Mouse (Mus musculus): ENCODE results near the gene Rbm3. TPM values are rescaled to one million over a fixed set of nuclear protein-coding genes. Genes with fewer than 3 reads are reported as not detected.

Rbm3 gene
- polyA plus RNA-seq (2012; rRNA removed): 156 and 159 TPM in 2 replicates

GRCm38 (mm10) chrX:8145153-8145991, at the start of gene Rbm3:
Gene Rbm3 (minus strand): TSS chrX:8145880.

GRCm38 (mm10) chrX:8193419-8193723, 47.7 kb upstream of the Rbm3 start, which contains the start of gene Ebp:
Gene Ebp (minus strand): TSS chrX:8193512.

GRCm38 (mm10) chrX:8175504-8176385, 30.1 kb upstream of the Rbm3 start, which contains the start of gene Tbc1d25:
Gene Tbc1d25 (minus strand): TSS chrX:8176181.

DNA sequence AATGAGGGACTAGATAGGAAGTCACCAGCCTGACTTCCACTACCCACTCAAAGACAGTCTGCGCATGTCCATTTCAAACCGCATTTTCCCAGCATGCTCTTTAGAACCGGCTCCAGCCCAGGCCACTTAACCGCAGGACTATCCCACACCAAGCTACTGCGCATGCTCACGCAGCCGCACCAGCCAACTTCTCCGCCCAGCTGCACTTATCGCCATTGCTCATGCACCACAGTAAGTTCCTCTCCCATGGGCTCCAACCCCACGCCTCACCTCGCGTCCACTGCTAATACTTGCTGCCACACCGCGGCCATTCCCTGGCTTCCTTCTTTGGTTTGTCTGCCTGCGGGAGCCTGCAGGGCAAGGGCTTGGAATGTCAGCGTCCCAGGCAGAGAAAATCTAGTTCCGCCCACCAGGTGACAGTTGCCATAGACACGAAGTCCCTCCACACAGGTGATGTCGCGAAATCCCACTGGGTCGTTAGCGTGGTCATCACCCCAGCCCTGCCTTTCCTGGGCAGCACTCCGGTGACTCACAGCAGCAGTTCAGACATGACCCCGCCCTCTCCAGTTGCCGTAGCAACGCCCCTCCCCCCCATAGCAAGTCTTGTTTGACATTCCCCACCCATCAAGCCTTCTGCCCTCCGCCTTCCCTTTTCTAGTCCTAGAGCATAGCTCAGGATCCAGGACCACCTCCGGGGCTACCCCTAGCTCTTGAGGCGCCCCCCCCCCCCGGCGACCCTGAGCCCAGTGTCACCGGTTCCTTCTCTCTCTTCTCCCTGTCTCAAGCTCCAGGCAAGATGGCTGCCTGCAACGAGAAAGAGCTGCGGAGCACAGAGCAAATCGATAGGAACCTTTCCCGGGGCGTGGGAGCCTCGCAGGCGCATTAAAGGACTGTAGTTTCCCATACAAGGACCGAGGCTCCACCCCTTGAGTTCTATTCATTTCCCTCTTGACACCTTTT, 13.4 kb downstream of the Rbm3 start, which contains the start of gene Wdr13:
Wdr13 (minus strand) TSS at position 876 of the 960 bp plus-strand sequence.

DNA sequence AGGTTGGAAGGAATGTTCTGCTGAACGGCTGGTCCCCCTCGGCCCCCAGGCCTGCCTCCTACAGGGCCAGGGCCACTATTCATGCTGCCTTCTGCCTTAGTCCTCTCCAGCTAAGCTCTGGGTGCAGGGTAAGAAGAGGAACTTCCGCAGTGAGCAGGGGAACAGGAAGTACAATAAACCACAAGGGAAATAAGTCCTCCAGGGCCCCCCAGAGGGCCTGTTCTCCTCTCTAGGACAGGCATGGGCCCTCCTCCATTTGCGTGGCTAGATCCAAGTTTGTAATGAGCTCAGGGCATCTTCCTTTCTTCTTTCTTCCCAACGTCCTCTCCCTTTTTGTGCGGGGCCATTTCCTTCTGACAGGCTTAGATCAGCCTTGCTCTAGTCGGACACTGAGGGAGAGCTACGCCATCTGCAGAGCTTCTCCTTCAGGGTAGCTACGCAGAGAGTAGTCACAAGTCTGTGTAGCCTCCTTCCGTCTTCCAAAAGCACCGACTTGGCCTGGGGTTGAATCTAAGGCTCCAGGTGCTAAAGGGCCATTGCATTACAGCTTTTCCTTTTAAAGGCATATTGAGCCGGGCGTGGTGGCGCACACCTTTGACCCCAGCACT, 55.2 kb downstream of the Rbm3 start, which contains the start of gene Was:
Was (minus strand) TSS at position 153 of the 608 bp plus-strand sequence.

Other genes starting within 250 kb of the Rbm3 start
- gene Pqbp1, start 246.6 kb downstream of the Rbm3 start, polyA plus RNA-seq (2012; rRNA removed): 36.0 and 38.7 TPM in 2 replicates
- gene Timm17b, start 246.5 kb downstream of the Rbm3 start, polyA plus RNA-seq (2012; rRNA removed): 22.3 and 23.0 TPM in 2 replicates
- not detected in 2 replicates for gene Gm10491, start 238.0 kb downstream of the Rbm3 start, polyA plus RNA-seq (2012; rRNA removed)
- gene Gm10490, start 236.3 kb downstream of the Rbm3 start, polyA plus RNA-seq (2012; rRNA removed): not detected in 2 replicates
- gene Pcsk1n, start 226.1 kb downstream of the Rbm3 start, polyA plus RNA-seq (2012; rRNA removed): 0.01 TPM in 2 replicates
- gene Eras, start 217.3 kb downstream of the Rbm3 start, polyA plus RNA-seq (2012; rRNA removed): not detected in 2 replicates
- 15.8 and 17.9 TPM in 2 replicates for gene Hdac6, start 198.0 kb downstream of the Rbm3 start, polyA plus RNA-seq (2012; rRNA removed)
- gene Gata1, start 167.8 kb downstream of the Rbm3 start, polyA plus RNA-seq (2012; rRNA removed): 46.9 and 48.4 TPM in 2 replicates
- 0.67 and 1.2 TPM in 2 replicates for gene Glod5, start 127.4 kb downstream of the Rbm3 start, polyA plus RNA-seq (2012; rRNA removed)
- 15.2 and 16.4 TPM in 2 replicates for gene Suv39h1, start 71.1 kb downstream of the Rbm3 start, polyA plus RNA-seq (2012; rRNA removed)
- gene Was, start 55.4 kb downstream of the Rbm3 start, polyA plus RNA-seq (2012; rRNA removed): 11.4 and 12.1 TPM in 2 replicates
- gene Wdr13, start 13.0 kb downstream of the Rbm3 start, polyA plus RNA-seq (2012; rRNA removed): 18.9 and 22.6 TPM in 2 replicates
- gene Tbc1d25, start 30.3 kb upstream of the Rbm3 start, polyA plus RNA-seq (2012; rRNA removed): 4.0 and 4.4 TPM in 2 replicates
- gene Ebp, start 47.6 kb upstream of the Rbm3 start, polyA plus RNA-seq (2012; rRNA removed): 68.2 and 80.5 TPM in 2 replicates
- gene Porcn, start 60.6 kb upstream of the Rbm3 start, polyA plus RNA-seq (2012; rRNA removed): 4.9 and 5.1 TPM in 2 replicates
- gene Ftsj1, start 106.5 kb upstream of the Rbm3 start, polyA plus RNA-seq (2012; rRNA removed): 16.6 and 17.2 TPM in 2 replicates
- 16.6 and 19.2 TPM in 2 replicates for gene Slc38a5, start 125.3 kb upstream of the Rbm3 start, polyA plus RNA-seq (2012; rRNA removed)
- not detected in 2 replicates for gene Ssxb10, start 181.5 kb upstream of the Rbm3 start, polyA plus RNA-seq (2012; rRNA removed)
- gene Ssxb9, start 221.1 kb upstream of the Rbm3 start, polyA plus RNA-seq (2012; rRNA removed): not detected in 2 replicates

All from liver, embryonic 18 days (tissue).